Mouse (Mus musculus) heart, embryonic 16.5 days (tissue): ENCODE results near the gene Trib3. TPM values are rescaled to one million over a fixed set of nuclear protein-coding genes. Genes with fewer than 3 reads are reported as not detected.

ENCODE experiments used
- ATAC-seq: fragments of 200-750 bp; cut with Nextera tagmentation; replicated peaks from 2 replicates; pipeline ENCODE4 v1.8.0; 2017; ENCODE audit warnings: moderate number of reproducible peaks; ENCODE audit not compliant: insufficient read depth, low FRiP score; ENCODE audit errors: extremely low read depth
- H3K27ac ChIP-seq: fragments of 300-500 bp; sonication (generic); 2 replicates; pipeline ENCODE4 v1.5.1; 2014; ENCODE audit warnings: mild to moderate bottlenecking, low read length, control low read depth, moderate library complexity
- H3K27me3 ChIP-seq: fragments of 300-500 bp; sonication (generic); 2 replicates; pipeline ENCODE4 v1.6.1; 2014; ENCODE audit warnings: low read length, mixed read lengths; ENCODE audit not compliant: control insufficient read depth, insufficient read depth
- H3K36me3 ChIP-seq: fragments of 300-500 bp; sonication (generic); 2 replicates; pipeline ENCODE4 v1.6.1; 2014; ENCODE audit not compliant: control insufficient read depth, insufficient read depth
- H3K4me1 ChIP-seq: fragments of 300-500 bp; sonication (generic); 2 replicates; pipeline ENCODE4 v1.6.1; 2014; ENCODE audit warnings: low read length, mixed read lengths; ENCODE audit not compliant: control insufficient read depth, insufficient read depth
- H3K4me2 ChIP-seq: fragments of 300-500 bp; sonication (generic); 2 replicates; pipeline ENCODE4 v1.6.1; 2014; ENCODE audit warnings: low read depth, mild to moderate bottlenecking, control low read depth, low read length
- H3K4me3 ChIP-seq: fragments of 300-500 bp; sonication (generic); 2 replicates; pipeline ENCODE4 v1.5.1; 2014; ENCODE audit warnings: mild to moderate bottlenecking, control low read depth, low read length
- H3K9ac ChIP-seq: fragments of 300-500 bp; sonication (generic); 2 replicates; pipeline ENCODE4 v1.6.1; 2014; ENCODE audit warnings: low read length, control low read depth
- H3K9me3 ChIP-seq: fragments of 300-500 bp; sonication (generic); replicated peaks from 2 replicates; pipeline ENCODE4 v1.6.1; 2016; ENCODE audit warnings: low read length; ENCODE audit not compliant: control insufficient read depth
- WGBS: fragments of 180-500 bp; shearing (Covaris S2); extraction: QIAGEN DNeasy Blood & Tissue Kit; methylation state at CpG from one replicate; pipeline ENCODE4 v1.1.7; 2014; 5-methylcytosine and 5-hydroxymethylcytosine counted together
- polyA plus RNA-seq: library from polyadenylated mRNA; unstranded; fragments of >200 nt; fragmentation: Nextera tagmentation; extraction: Ambion mirVana; gene quantifications from 2 replicates; pipeline ENCODE4 v1.2.1, GENCODE M21; 2015

Trib3 gene
- polyA plus RNA-seq, 1 experiment from 2014 or later, result 3.3 TPM

DNA sequence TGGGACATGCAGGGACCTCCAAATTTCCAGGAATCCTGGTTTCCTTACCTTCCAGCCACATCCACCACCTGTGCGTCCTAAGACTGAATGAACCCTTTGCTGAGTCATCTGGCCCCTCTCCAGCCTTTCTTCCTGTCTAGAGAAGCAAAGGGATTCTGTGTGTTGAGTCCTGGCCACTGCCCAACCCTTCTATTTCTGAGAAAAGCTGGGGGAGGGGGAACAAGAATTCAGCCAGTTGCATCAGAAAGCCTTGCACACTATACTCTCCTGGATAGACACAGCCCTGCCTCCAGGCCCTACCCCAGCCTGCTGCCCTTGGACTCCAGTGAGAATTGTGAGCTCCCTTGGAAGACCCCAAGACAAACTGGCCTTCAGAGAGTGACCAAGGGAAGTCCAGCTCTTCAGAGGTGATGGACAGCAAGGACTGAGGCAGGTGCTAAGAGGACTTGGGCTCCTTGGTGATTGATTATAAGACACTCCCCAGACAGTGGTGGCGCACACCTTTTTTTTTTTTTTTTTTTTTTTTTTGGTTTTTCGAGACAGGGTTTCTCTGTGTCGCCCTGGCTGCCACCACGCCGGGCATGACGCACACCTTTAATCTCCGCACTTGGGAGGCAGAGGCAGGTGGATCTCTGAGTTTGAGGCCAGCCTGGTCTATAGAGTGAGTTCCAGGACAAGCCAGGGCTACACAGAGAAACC, 6.2 kb upstream of the Trib3 start:
- Histone ChIP-seq H3K4me3 (no peak overlapping the region), H3K9ac (no peak overlapping the region), H3K9me3 (no peaks in the 10 kb centered on the region), H3K27me3 (no peaks in the 10 kb centered on the region), H3K4me1 (peaks cover 5% of the 10 kb centered on the region), H3K27ac (no peak overlapping the region), H3K36me3 (no peaks in the 10 kb centered on the region), H3K4me2 (no peak overlapping the region)
- peak; percentile 65 for ATAC-seq
- WGBS, result 79% methylated on average over 8 of the region's 8 CpGs

DNA sequence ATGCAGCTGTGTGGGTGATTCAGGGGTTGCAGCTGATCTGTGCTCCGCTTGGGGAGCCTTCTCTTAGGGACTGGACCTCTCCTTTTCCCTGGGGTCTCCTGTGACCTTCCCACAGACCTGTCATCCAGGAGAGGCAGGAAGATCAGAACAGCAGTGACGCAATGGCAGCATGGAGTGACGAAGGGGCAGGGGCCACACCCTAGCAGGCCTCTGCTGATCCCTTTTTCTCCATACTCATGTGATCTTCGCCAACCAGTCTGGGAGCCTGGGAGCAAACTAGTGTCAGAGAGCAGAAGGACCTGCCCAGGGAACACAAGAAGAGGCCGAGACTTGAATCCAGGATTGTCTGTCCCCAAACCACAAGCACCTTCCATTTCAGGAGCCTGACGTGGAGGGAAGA, 5.4 kb upstream of the Trib3 start:
- Histone ChIP-seq H3K9me3 (no peaks in the 10 kb centered on the region), H3K27me3 (no peaks in the 10 kb centered on the region), H3K9ac (no peak overlapping the region), H3K27ac (no peak overlapping the region), H3K4me2 (no peak overlapping the region), H3K4me1 (peaks cover 5% of the 10 kb centered on the region), H3K4me3 (no peak overlapping the region), H3K36me3 (no peaks in the 10 kb centered on the region)
- no peak for ATAC-seq
- 86% methylated on average over 6 of the region's 6 CpGs for WGBS

DNA sequence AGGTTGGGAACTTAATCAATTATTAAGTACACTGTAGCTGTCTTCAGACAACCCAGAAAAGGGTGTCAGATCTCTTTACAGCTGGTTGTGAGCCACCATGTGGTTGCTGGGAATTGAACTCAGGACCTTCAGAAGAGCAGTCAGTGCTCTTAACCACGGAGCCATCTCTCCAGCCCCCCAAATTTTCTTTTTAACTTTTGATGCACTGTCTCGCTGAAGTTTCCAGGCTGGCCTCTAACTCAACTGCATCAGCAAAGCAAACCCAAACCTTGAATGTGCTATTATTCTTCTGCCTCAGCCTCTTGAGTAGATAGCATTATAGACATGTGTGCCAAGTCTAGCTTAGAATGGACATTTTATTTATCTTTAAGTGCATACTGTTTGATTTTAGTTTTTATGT, 3.9 kb upstream of the Trib3 start:
- ATAC-seq, result no peak

DNA sequence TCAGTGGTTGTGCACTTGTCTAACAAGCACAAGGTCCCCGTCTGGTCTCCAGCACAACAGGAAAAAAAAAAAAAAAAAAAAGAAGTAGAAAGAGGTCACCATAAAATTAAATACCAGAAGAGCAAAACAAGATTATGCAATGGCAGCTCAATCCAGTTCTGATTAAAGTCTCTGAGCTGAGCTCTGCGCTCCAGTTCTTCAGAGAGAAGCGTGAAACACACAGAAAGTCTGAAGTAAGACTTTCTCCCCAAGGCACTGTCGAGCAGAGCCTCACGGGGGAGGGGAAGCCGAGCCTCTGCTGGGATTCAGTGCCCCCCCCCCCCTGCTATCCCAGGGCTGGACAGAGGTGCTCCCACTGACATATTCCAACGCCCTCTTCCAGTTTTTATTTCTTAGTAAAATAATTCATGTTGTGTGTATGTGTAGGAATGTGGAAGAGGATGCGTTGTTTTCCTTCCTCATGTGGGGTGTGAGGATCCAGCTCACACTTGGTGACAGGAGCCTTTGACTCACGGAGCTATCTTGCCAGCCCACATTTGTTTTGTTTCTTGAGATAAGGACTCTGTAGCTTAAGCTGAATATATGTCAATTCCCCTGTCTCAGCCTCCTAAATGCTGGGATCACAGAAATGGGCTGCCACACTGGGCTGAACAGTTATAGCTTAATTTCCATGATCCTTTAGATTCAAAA, 3.1 kb upstream of the Trib3 start:
- 30% methylated on average over 9 of the region's 9 CpGs for WGBS
- Histone ChIP-seq H3K27me3 (no peaks in the 10 kb centered on the region), H3K4me1 (peaks cover 7% of the 10 kb centered on the region), H3K4me2 (no peak overlapping the region), H3K9me3 (no peaks in the 10 kb centered on the region), H3K36me3 (no peaks in the 10 kb centered on the region), H3K27ac (no peak overlapping the region), H3K9ac (no peak overlapping the region), H3K4me3 (no peak overlapping the region)
- no peak for ATAC-seq

More for the DNA sequence above, 3.9 kb upstream of the Trib3 start:
- H3K4me3 ChIP-seq, result no peak overlapping the region
- no peaks in the 10 kb centered on the region for H3K27me3 ChIP-seq
- no peaks in the 10 kb centered on the region for H3K9me3 ChIP-seq
- H3K36me3 ChIP-seq, result no peaks in the 10 kb centered on the region
- WGBS, result 80% methylated on average over 2 of the region's 2 CpGs
- no peak overlapping the region for H3K4me2 ChIP-seq
- H3K4me1 ChIP-seq, result peaks cover 7% of the 10 kb centered on the region
- no peak overlapping the region for H3K9ac ChIP-seq
- no peak overlapping the region for H3K27ac ChIP-seq

DNA sequence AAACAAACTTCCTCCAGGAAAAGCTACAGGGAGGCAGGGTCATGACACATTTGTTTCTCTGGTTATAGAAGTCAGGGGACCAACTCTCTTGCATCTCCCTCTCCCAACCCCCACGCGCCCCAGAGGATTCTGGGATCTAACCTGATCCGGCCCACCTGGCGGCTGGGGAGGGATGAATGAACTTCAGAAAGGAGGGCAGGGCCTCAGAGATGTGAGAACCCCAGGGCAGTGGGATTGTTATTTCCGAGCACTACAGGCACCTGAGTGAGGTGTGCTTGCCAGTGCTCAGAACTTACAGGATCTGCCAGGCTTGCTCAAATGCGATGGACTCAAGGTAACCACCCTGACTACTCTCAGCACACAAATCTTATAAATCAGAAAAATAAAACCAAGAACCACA, 1.6 kb upstream of the Trib3 start:
- WGBS, result 76% methylated on average over 6 of the region's 6 CpGs
- Histone ChIP-seq H3K27me3 (no peaks in the 10 kb centered on the region), H3K4me1 (peaks cover 7% of the 10 kb centered on the region), H3K9ac (no peak overlapping the region), H3K27ac (no peak overlapping the region), H3K36me3 (no peaks in the 10 kb centered on the region), H3K4me3 (no peak overlapping the region), H3K4me2 (no peak overlapping the region), H3K9me3 (no peaks in the 10 kb centered on the region)
- ATAC-seq, result no peak

DNA sequence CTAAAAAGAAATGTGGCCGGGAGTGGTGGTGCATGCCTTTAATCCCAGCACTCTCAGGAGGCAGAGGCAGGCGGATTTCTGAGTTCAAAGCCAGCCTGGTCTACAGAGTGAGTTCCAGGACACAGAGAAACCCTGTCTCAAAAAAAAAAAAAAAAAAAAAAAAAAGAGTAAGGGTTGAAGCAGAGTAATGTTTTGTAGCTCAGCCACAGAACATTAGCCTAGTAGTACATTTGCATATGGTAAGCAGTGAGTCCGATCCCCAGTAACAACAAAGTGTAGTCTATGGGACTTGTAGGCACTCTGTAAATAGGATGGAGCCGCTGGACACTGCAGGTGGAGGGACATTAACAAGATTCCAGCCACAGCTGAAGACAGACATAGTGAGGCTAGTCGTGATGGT, 1.1 kb upstream of the Trib3 start:
- Histone ChIP-seq H3K27ac (no peak overlapping the region), H3K4me2 (no peak overlapping the region), H3K36me3 (no peaks in the 10 kb centered on the region), H3K27me3 (no peaks in the 10 kb centered on the region), H3K4me1 (peaks cover 5% of the 10 kb centered on the region), H3K9me3 (no peaks in the 10 kb centered on the region), H3K4me3 (no peak overlapping the region), H3K9ac (no peak overlapping the region)
- no peak for ATAC-seq
- WGBS, result 68% methylated on average over 5 of the region's 5 CpGs

DNA sequence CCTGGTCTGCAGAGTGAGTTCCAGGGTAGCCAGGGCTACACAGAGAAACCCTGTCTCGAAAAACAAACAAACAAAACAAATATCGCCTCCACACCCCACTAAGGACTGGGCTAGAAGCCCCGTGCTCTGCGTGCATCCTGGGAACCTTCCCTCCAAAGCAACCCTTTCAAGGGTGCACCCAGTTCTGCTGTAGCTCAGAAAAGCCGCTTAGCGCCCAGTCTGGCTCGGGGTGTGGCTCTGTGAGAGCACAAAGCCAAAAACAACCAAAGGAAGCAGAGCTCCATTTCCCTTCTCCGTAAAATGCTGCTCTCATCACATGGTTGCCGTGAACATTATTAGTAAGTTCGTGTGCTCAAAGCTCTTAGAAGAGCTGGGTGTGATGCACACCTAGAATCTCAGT, 529 bp upstream of the Trib3 start:
- Histone ChIP-seq H3K4me2 (peak overlapping the region; percentile 92), H3K36me3 (no peaks in the 10 kb centered on the region), H3K4me1 (peaks cover 2% of the 10 kb centered on the region; the same call in 1 of the 2 replicates), H3K27me3 (no peaks in the 10 kb centered on the region), H3K4me3 (peak overlapping the region; percentile 69), H3K9me3 (no peaks in the 10 kb centered on the region), H3K9ac (peak overlapping the region; percentile 77), H3K27ac (peak overlapping the region; percentile 54; the same call in 1 of the 2 replicates)
- ATAC-seq, result 0 out of 2 replicates have a peak, but pooled peaks have one; percentile 8
- 10% methylated on average over 10 of the region's 10 CpGs for WGBS

DNA sequence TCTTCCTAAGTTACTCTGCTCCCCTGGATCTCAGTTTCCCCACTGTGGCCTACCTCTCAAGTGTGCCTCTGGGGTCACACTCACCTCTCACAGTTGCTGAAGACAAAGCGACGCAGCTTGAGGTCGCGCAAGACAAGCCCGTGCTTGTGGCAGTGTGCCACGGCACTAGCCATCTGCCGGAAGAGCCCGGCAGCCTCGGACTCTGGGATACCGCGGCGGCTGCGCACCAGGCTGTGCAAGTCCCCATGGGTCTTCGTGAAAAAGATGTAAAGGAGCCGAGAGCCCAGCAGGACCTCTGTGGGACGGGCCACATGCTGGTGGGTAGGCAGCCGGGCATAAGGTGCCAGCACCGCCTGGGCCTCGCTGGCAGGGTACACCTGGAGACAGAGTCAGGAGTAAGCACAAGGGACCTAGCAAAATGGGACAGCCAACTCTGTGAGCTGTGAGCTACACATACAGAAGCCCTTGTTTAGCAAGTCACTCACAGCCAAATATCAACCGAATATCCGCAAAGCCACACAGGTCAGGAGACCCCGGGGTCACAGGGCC, 4.1 kb downstream of the Trib3 start:
- Histone ChIP-seq H3K27me3 (no peaks in the 10 kb centered on the region), H3K4me1 (peaks cover 9% of the 10 kb centered on the region), H3K27ac (no peak overlapping the region), H3K9ac (no peak overlapping the region), H3K36me3 (no peaks in the 10 kb centered on the region), H3K4me2 (no peak overlapping the region), H3K4me3 (no peak overlapping the region), H3K9me3 (no peaks in the 10 kb centered on the region)
- WGBS, result 84% methylated on average over 22 of the region's 22 CpGs
- ATAC-seq, result no peak

DNA sequence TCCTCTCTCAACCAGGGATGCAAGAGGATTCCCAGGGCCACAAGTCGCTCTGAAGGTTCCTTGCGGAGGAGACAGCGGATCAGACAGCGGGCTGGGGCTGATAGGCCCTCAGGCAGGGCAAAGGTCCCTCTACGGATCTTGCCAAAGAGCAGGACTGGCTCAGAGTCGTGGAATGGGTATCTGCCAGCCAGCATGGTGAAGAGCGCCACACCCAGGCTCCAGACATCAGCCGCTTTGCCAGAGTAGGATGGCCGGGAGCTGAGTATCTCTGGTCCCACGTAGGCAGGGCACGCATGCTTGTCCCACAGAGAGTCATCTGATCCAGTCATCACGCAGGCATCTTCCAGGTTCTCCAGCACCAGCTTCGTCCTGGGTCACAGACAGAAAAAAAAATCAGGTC, 5.5 kb downstream of the Trib3 start:
- Histone ChIP-seq H3K4me1 (peaks cover 9% of the 10 kb centered on the region), H3K27ac (no peak overlapping the region), H3K27me3 (no peaks in the 10 kb centered on the region), H3K4me3 (no peak overlapping the region), H3K9ac (no peak overlapping the region), H3K9me3 (no peaks in the 10 kb centered on the region), H3K36me3 (no peaks in the 10 kb centered on the region), H3K4me2 (no peak overlapping the region)
- no peak for ATAC-seq
- 88% methylated on average over 13 of the region's 13 CpGs for WGBS
